Mouse (Mus musculus) cerebellum, adult 2 months (tissue): Measurements from ENCODE around the gene Prss29. TPM values are rescaled to one million over a fixed set of nuclear protein-coding genes. Genes with fewer than 3 reads are reported as not detected.

Experiments used
- DNase-seq, 2 experiments: peaks; one replicate each; pipeline ENCODE4 v3.0.0; 2021
- H3K27ac ChIP-seq: fragments of 200-500 bp; 2 replicates; pipeline ENCODE4 v1.5.1; 2012; ENCODE audit warnings: low read length, control low read depth, inconsistent platforms; ENCODE audit not compliant: insufficient read depth
- H3K27me3 ChIP-seq: fragments of 200-500 bp; 2 replicates; pipeline ENCODE4 v1.6.1; 2012; ENCODE audit warnings: inconsistent platforms, mild to moderate bottlenecking, low read length, moderate library complexity; ENCODE audit not compliant: control insufficient read depth, insufficient read depth
- H3K4me1 ChIP-seq: fragments of 200-500 bp; 2 replicates; pipeline ENCODE4 v1.6.1; 2011; ENCODE audit warnings: low read length; ENCODE audit not compliant: control insufficient read depth, insufficient read depth
- H3K4me3 ChIP-seq: fragments of 200-500 bp; replicated peaks from 2 replicates; pipeline ENCODE3; 2011; ENCODE audit warnings: mild to moderate bottlenecking, low read depth, low read length, control low read depth; ENCODE audit not compliant: insufficient read depth
- CTCF ChIP-seq: fragments of 200-500 bp; IDR thresholded peaks from 2 replicates; pipeline ENCODE4 v1.5.1; 2011; ENCODE audit warnings: low read depth, mild to moderate bottlenecking, control low read depth, low read length, moderate library complexity, borderline replicate concordance; ENCODE audit not compliant: insufficient read depth
- POLR2A ChIP-seq: fragments of 200-500 bp; IDR thresholded peaks from 2 replicates; pipeline ENCODE4 v1.6.1; 2011; ENCODE audit warnings: low read length, control low read depth, borderline replicate concordance; ENCODE audit not compliant: insufficient read depth
- WGBS: fragments of 180-500 bp; shearing (Covaris S2); methylation state at CpG from one replicate; pipeline ENCODE4 v1.1.7; 2018; 5-methylcytosine and 5-hydroxymethylcytosine counted together
- polyA plus RNA-seq: library from polyadenylated mRNA; depleted of rRNA; stranded (reverse); fragments of >200 nt; gene quantifications from 2 replicates; pipeline ENCODE4 v1.2.3, GENCODE M21; 2012; rRNA removed

Gene Prss29
- polyA plus RNA-seq, 1 experiment = not detected

GRCm38 (mm10) chr17:25363726-25364125 lies 45.3 kb downstream of the Prss29 start:
- no peak overlapping the region for H3K27ac ChIP-seq
- H3K4me1 ChIP-seq = no peaks in the 10 kb centered on the region
- no peak overlapping the region for H3K4me3 ChIP-seq
- DNase-seq = peak; percentile 17 to 35
- no peaks in the 10 kb centered on the region for H3K27me3 ChIP-seq
- 5% methylated on average over 1 of the region's 1 CpGs for WGBS
- TF ChIP-seq CTCF (peak; percentile 79), POLR2A (no peak)

GRCm38 (mm10) chr17:25366005-25366404 lies 47.6 kb downstream of the Prss29 start, which contains the start of gene Tpsb2:
Gene Tpsb2 (plus strand): TSS chr17:25366305.
- WGBS = 79% methylated on average over 2 of the region's 2 CpGs
- H3K27ac ChIP-seq = no peak within 1 kb of the TSS
- no peak within 1 kb of the TSS for H3K4me3 ChIP-seq
- H3K4me1 ChIP-seq = no peaks in the 10 kb centered on the region
- DNase-seq = no peak
- TF ChIP-seq POLR2A (no peak), CTCF (no peak)
- H3K27me3 ChIP-seq = no peaks in the 10 kb centered on the region

DNA sequence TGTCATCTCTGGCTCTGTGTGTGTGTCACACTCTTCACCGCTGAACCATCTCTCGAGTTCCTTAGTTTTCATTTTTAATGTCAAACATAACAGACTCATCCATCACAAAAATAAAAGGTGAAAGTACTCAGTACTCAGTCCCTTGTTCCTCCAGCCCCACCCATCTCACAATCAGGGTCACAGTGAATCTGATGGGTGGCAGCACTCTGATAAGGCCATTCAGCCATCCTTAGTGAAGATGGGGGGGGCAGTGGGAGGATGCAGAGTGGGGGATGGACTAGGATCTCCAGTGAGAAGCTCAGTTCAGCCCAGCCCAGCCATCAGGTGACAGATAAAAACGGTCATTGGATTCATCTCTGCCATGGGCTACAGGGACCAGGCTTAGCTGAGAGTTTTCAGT lies 50.5 kb downstream of the Prss29 start, which contains the start of gene Tpsg1:
Gene Tpsg1, plus strand, starts transcription at position 301 of the 400 bp plus-strand sequence.
- Histone ChIP-seq H3K27me3 (no peaks in the 10 kb centered on the region), H3K4me3 (no peak within 1 kb of the TSS), H3K4me1 (no peaks in the 10 kb centered on the region), H3K27ac (no peak within 1 kb of the TSS)
- TF ChIP-seq CTCF (no peak), POLR2A (no peak)
- WGBS = 80% methylated on average over 3 of the region's 3 CpGs
- no peak for DNase-seq

Other genes with a start within 250 kb of the Prss29 start
- gene Tmem204, start 235.1 kb upstream of the Prss29 start, polyA plus RNA-seq = 20.4 and 22.8 TPM in 2 replicates
- 39.5 and 43.7 TPM in 2 replicates for gene Telo2, start 202.7 kb upstream of the Prss29 start, polyA plus RNA-seq
- 0.11 TPM in 1 of 2 replicates, not detected in the other for gene Ptx4, start 197.9 kb upstream of the Prss29 start, polyA plus RNA-seq
- gene Clcn7, start 185.3 kb upstream of the Prss29 start, polyA plus RNA-seq = 50.3 and 52.7 TPM in 2 replicates
- gene Ccdc154, start 156.2 kb upstream of the Prss29 start, polyA plus RNA-seq = 0.06 and 0.10 TPM in 2 replicates
- not detected in 2 replicates for gene Gm38655, start 143.2 kb upstream of the Prss29 start, polyA plus RNA-seq
- 23.4 and 25.2 TPM in 2 replicates for gene BC003965, start 134.1 kb upstream of the Prss29 start, polyA plus RNA-seq
- gene Unkl, start 130.3 kb upstream of the Prss29 start, polyA plus RNA-seq = 56.2 and 57.4 TPM in 2 replicates
- 131 and 146 TPM in 2 replicates for gene Gnptg, start 78.5 kb upstream of the Prss29 start, polyA plus RNA-seq
- 40.4 and 42.4 TPM in 2 replicates for gene Tsr3, start 78.5 kb upstream of the Prss29 start, polyA plus RNA-seq
- 24.4 and 26.5 TPM in 2 replicates for gene Baiap3, start 62.3 kb upstream of the Prss29 start, polyA plus RNA-seq
- gene Ube2i, start 44.0 kb upstream of the Prss29 start, polyA plus RNA-seq = 253 and 255 TPM in 2 replicates
- not detected in 2 replicates for gene Prss34, start 20.3 kb upstream of the Prss29 start, polyA plus RNA-seq
- not detected in 2 replicates for gene Prss28, start 10.0 kb upstream of the Prss29 start, polyA plus RNA-seq
- gene Tpsab1, start 26.9 kb downstream of the Prss29 start, polyA plus RNA-seq = not detected in 2 replicates
- gene Tpsb2, start 47.7 kb downstream of the Prss29 start, polyA plus RNA-seq = 0.16 TPM in 1 of 2 replicates, not detected in the other
- not detected in 2 replicates for gene Tpsg1, start 50.6 kb downstream of the Prss29 start, polyA plus RNA-seq
- 10.8 and 12.4 TPM in 2 replicates for gene Cacna1h, start 115.1 kb downstream of the Prss29 start, polyA plus RNA-seq
- 1.1 and 1.3 TPM in 2 replicates for gene Tekt4, start 136.0 kb downstream of the Prss29 start, polyA plus RNA-seq
- 0.11 and 0.16 TPM in 2 replicates for gene Sstr5, start 178.6 kb downstream of the Prss29 start, polyA plus RNA-seq